Mouse (Mus musculus) R1 (cell line): ENCODE measurements at regions not wholly inside any gene's neighbourhood (a gene's known extent, or its start where the extent isn't known, plus 50 kb on each side); places are given as distances from the start of the nearest gene placed in this dataset.
"Not testable (repeated sequence)": the region's sequence is repeated elsewhere in the genome, so short reads cannot be mapped to it uniquely, and the experiment has no call there.

Experiments
- DNase-seq: peaks from one replicate; pipeline ENCODE4 v3.0.0-alpha.2; 2018; ENCODE audit warnings: low read depth, low spot score

DNA sequence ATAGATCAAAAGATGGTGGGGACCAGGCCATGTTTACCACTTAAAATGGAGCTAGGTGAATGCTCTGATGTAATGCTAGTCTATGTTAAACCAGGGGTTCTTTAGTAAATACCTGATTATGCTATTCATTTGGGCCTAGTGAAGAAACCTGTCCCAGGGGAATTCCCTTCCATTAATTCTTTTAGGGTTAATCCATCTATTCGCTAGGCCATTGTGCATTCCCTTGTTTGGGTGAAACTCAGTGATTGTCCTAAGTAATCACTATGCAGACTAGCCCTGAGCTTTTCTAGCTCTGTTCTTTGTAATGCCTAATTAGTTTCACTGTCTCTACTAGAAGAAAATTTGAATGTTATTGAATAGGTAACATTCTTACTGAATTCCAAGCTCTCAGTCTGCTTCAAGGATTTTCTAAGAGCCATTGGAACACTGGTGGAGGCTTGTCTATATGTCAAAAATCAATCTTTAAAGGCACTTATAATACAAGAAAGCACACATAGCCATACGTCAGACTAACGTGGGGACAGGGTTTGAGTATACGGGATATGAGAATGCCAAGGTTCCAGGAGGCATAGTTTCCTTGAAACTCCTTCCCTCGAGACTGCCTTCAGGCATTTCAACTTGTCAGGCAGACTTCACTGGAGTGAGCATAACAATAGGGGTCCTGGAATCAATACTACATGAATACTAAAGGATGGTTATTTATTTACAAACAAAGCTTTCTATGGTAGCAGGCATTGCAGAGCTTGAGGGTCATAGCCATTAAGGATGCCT, 266.9 kb upstream of the 4930578C19Rik start:
- DNase-seq: peak; percentile 85

DNA sequence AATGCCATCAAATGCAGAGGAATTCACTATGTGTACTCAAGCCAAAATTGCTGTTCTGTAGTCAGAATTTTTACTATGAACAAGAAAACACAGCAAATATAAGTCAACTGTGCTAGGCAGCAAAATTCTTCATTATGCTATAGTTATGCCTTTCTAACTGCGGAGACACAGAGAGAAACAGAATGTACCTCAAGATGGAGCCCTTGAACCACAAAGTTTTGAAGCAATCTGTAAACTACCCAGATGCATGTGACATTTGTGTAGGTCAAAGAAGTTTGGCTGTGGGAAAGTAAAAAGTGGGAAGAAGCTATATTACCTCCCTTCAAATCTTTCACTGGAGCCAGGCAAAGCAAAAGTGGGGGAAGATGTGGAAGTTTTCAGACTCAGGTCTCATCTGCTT, 226.0 kb upstream of the 4930578C19Rik start:
- no peak for DNase-seq

DNA sequence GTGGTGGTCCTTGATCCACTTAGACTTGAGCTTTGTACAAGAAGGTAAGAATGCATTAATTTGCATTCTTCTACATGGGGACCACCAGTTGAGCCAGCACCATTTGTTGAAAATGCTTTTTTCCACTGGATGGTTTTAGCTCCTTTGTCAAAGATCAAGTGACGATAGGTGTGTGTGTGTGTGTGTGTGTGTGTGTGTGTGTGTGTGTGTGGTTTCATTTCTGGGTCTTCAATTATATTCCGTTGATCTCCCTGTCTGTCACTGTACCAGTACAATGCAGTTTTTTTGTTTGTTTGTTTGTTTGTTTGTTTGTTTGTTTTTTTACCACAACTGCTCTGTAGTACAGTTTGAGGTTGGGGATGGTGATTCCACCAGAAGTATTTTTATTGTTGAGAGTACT, 206.1 kb upstream of the 4930578C19Rik start:
- not testable (repeated sequence) for DNase-seq

DNA sequence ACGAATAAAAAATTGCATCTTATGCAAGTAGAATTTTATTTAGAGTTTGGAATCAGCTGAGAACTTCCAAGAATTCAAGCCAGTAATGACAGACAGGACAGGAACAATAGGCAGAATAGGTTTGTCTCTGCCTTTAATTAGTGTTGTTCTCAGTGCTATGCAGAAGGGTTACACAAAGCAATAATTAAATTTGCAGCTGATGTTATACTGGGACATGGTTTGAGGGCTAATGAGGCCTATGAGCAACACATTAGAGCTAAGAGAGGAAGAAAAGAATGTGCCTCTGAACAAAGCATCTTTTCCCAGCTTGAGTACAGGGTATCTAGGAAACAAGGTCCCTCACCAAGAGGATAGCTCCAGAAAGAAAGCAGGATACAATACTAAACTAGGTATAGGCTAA, 201.9 kb upstream of the 4930578C19Rik start:
- DNase-seq: no peak

DNA sequence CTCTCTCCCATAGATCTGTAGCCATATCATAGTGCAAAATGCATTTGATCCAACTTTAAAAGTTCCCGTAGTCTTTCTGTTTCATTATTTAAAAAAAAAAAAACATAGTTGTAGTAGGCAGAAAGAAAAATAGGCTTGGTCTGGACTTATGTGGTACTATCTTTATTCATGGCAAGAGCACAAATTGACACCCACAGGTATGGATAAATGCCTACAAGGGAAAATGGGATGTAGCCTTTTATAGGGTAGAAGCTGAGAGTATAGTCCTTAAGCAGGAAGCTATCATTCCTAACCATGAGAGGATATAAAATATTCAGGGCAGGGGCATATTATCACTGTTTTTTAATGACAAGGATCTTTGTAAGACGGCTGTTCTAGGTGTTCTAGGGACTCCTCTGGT, 157.4 kb upstream of the 4930578C19Rik start:
- DNase-seq: no peak
